Mouse (Mus musculus) MEL-GATA-1-ER (cell line): ENCODE results near the gene Mfsd14a.
"Not testable (repeated sequence)": the region's sequence is repeated elsewhere in the genome, so short reads cannot be mapped to it uniquely, and the experiment has no call there.

Experiments
- DNase-seq: peaks from one replicate; pipeline ENCODE4 v3.0.0-alpha.2; 2012; ENCODE audit warnings: low read depth; ENCODE audit errors: extremely low read depth

Mfsd14a gene

DNA sequence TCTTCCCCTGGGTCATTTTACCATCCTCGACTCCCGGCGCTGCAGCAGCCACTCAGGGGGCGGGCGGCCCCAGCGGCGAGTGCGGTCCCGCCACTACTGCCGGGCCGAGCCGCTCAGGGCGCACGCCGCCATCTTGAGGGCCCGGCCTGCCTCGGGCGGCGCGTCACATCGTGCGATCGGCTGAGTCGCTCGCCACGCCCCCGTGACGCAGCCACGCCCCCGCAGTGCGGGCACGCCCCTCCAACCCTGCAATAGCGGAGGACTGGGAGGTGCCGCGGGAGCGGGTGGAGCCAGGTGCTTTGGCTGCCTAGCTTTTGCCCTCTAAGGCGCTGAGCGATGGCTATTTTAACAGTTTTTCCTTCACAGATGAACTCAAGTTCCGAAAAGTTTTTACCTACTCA is at the start of gene Mfsd14a:
TSS of gene Mfsd14a (minus strand) at position 215 of the 401 bp plus-strand sequence.
- DNase-seq: peak; percentile 84

- no peak for DNase-seq
These were observed 49.4 kb upstream of the Mfsd14a start for GRCm38 (mm10) chr3:116711624-116712435.

DNA sequence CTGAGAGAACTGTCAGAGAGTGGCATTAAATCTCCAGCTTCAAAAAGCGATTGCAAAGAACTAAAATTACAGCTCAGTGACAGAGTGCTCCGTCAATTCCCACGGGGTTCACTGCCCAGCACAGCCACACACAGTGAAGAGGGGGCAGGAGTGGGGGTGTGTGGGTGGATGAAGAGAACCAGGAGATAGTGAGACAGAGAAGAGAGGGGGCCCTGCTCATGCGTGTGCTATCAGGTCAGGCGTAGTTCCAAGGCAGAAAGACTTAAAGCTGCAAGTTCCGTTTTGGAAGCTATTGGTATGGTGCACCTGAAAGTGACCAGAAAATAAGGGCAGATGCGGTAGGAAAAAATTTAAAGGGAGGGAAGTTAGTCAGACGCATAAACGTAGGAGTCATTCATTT is 48.5 kb upstream of the Mfsd14a start:
- DNase-seq: no peak

DNA sequence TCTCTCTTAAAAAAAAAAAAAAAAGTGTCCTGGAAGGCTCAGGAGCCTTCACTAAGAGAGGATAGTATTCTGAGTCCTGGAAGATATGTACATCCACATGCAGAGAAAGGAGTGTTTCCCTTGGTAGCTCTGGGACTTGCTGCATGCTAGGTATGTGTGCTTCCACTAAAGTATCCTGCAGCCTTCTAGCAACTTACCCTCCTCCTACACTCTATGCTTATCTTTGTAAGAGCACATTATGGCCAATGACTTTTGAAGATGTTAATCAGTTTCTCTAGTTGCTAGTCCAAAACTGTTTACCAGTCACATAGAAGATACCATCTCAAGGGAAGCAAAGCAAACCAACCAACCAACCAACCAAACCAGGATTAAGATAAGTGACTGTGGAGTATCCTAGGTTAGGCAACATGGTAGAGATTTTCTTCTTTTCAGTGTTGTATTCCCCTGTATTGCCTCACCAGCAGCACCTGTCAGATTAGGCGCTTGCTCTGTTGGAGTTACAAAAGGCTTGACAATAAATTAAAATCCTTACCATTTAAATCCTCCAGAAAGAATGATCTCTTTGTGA is 43.2 kb upstream of the Mfsd14a start:
- no peak for DNase-seq

GRCm38 (mm10) chr3:116703835-116704234 is 41.4 kb upstream of the Mfsd14a start:
- DNase-seq: no peak

DNA sequence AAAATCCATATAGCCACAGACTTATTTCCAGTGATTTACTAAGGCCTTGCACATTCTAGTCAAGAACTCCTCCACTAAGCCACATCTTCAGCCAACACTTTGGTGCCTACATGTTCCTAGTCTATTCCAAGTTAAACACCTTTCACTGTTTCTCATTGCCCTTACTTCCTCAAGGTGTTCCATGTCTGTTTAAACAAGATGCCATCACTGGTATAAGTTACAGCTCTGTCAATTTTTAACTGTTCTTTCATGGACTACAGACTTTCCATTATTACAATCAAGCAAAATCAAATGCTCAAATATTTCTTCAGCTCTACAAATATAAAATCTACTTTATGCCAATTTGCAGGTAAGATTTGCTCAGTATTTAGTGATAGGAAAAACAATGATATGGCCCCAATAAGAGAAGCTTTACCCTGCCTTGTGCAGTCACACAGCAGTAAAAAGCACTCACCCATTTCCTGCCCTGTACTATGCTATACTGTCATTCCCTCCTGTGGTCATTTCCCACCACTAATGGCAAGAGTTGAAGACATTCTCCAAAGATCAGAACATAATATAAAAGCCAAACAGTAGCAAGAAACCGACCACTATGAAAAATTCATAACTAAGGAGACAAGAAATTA is 40.3 kb upstream of the Mfsd14a start:
- no peak for DNase-seq

GRCm38 (mm10) chr3:116701601-116702000 is 39.1 kb upstream of the Mfsd14a start:
- no peak for DNase-seq

DNA sequence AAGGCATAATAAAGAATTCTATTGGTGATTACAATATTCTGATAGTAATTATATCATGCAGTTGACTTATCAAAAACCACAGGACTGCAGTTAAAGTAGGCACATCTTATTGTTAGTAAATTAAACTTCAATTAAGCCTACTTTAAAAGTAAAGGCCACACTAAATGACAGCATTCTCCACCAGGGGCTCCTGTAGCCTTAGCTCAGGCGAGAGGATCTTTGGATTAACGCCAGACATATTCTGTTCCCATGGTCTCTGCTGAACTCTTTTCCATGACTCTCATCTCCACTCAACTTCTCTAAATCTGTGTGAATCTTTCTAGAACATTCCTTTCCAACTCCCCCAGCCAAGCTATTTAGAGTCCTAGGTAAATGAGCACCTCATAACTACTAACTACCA is 36.3 kb upstream of the Mfsd14a start:
- no peak for DNase-seq

- no peak for DNase-seq
These were observed 33.1 kb upstream of the Mfsd14a start for GRCm38 (mm10) chr3:116695666-116695985.

DNA sequence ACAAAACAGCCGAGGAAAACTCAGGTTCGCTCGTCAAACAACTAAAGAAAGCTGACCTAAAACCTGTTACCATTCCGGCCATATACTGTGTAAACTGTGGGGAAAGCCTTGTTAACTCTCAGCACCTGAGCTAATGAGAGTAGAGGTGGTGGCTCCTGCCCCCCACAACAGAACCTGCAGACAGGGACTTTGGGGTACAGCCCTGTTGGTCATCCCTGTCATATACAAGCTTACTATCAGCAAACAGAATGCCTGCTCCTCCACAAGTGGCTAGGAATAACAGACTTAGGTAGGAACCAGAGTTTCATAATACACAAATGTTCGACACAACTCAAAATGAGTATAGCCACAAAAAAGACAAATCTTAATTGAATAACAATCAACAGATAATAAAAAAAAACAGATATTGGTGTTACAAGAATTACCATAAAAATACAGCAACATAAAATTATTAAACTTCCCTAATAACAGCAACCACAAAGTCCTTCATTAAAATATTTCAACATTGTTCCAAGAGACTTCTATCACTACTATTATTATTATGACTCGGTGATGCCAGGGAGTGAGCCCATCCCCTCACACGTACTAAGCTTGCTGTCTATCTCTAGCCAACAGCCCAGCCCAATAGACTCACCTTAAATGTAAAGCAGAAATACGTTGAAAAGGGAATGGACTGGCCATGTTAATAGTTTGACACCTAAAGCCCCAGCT is 32.6 kb upstream of the Mfsd14a start:
- DNase-seq: no peak

DNA sequence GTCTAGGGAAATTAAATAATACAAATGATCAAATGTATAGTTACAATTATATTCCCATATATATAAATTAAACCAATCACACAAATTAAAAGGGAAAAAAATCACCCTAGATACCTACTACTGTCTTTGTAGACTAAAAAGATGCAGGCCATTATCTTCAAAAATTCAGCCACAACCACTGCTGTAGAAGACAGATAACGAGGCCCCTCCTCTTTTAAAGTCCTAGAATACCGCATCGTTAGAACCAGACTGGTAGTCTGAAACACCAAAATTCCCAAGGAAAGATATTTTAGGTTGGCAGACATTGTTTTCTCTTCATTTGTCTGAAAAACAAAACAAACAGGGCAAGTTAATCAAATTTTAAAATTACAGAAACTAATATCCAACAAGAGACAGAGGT is 31.8 kb upstream of the Mfsd14a start:
- DNase-seq: peak; percentile 73

GRCm38 (mm10) chr3:116681160-116681559 is 18.7 kb upstream of the Mfsd14a start, which contains the start of gene Gm43191:
TSS of gene Gm43191 (minus strand) at chr3:116681260.
- no peak for DNase-seq

- not testable (repeated sequence) for DNase-seq
These were observed 1.8 kb upstream of the Mfsd14a start for GRCm38 (mm10) chr3:116664281-116664680.

DNA sequence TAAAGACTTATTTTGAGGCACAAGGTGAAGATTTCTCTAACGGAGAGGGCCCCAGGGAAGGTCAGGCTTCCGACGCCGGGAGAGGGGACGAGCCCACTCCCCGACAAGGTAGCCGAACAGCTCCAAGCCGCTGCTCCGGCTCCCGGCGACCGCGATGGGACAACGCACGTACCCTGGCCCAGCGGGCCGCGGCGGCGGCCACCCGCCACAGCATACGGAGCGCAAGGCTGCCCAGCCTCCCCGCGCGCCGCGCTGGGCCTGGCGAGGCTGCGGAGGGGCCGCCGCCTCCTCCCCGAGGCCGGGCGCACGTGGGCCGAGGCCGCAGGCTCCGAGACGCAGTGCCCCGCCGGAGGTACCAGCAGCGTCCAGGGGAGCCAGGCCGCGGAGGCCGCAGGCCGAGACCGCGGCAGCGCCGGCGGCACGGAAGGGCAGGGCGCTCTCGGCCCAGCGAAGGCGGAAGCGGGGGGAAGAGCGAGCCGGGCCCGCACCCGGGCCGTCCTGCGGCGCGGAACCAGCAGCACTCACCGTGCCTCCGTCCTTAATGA is 535 bp downstream of the Mfsd14a start:
- DNase-seq: no peak

- peak; percentile 41 for DNase-seq
These were observed 1.1 kb downstream of the Mfsd14a start for GRCm38 (mm10) chr3:116661288-116661869.

GRCm38 (mm10) chr3:116659856-116660430 is 2.5 kb downstream of the Mfsd14a start:
- DNase-seq: no peak

DNA sequence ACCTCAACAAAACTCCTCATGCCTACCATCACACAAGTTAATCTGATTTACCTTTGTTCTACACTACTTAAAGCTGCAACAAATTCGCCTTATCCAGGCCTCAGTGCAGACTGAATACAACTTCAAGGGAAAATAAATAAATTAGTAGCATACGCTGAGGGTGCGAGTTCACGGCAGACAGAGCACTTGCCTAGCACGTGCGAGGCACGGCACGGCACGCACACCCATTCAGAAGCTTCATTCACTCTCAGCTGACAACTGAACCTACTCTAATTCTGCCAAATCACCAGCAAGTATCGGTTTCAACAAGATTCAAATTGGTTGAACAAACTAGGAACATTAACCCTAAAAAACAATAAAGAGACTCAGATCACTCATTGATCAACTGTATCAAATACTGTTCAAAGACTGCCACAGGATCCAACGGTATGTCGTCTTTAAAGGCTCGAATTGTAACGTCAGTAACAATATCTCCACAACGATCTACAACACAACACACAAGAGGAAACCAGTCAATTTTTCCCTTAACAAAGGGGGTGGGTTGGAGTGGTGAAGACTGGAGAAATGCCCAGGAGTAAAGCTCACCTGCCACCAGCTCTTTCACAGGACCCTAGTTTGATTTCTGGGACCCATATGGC is 3.4 kb downstream of the Mfsd14a start:
- DNase-seq: no peak

- no peak for DNase-seq
These were observed 6.1 kb downstream of the Mfsd14a start for GRCm38 (mm10) chr3:116656184-116656965.

DNA sequence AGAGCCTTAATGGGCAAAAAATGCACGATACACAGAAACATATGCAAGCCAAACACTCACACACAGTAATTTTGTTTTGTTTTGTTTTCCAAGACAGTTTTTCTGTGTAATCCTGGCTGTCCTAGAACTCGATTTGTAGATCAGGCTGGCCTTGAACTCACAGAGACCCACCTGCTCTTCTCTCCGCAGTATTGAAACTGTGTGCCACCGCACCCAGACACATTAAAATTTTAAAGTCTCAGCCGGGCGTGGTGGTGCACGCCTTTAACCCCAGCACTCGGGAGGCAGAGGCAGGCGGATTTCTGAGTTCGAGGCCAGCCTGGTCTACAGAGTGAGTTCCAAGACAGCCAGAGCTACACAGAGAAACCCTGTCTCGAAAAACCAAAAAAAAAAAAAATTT is 8.4 kb downstream of the Mfsd14a start:
- DNase-seq: not testable (repeated sequence)
